Mouse (Mus musculus) Muller cell, postnatal 12 days (primary cell): ENCODE measurements around the gene Nckap5l.

ENCODE experiments used
- DNase-seq: peaks from one replicate; pipeline ENCODE4 v3.0.0-alpha.2; 2015; ENCODE audit errors: inconsistent ontology term

The Nckap5l gene

GRCm38 (mm10) chr15:99431063-99431462 is 26.5 kb downstream of the Nckap5l start:
- DNase-seq = no peak

GRCm38 (mm10) chr15:99430394-99430793 is 27.2 kb downstream of the Nckap5l start:
- DNase-seq = no peak

- DNase-seq = no peak
Measured at GRCm38 (mm10) chr15:99423884-99424283, 33.7 kb downstream of the Nckap5l start.

GRCm38 (mm10) chr15:99423131-99423530 is 34.4 kb downstream of the Nckap5l start:
- no peak for DNase-seq

- no peak for DNase-seq
Measured at GRCm38 (mm10) chr15:99422551-99422950, 35.0 kb downstream of the Nckap5l start.

- no peak for DNase-seq
Measured at GRCm38 (mm10) chr15:99421676-99422075, 35.9 kb downstream of the Nckap5l start.

GRCm38 (mm10) chr15:99421152-99421551 is 36.4 kb downstream of the Nckap5l start:
- DNase-seq = no peak

GRCm38 (mm10) chr15:99420521-99421014 is 37.0 kb downstream of the Nckap5l start:
- peak; percentile 84 for DNase-seq

- DNase-seq = no peak
Measured at GRCm38 (mm10) chr15:99420101-99420500, 37.4 kb downstream of the Nckap5l start.

- DNase-seq = no peak
Measured at GRCm38 (mm10) chr15:99417692-99418271, 39.8 kb downstream of the Nckap5l start.

GRCm38 (mm10) chr15:99416957-99417356 is 40.6 kb downstream of the Nckap5l start:
- DNase-seq = no peak

GRCm38 (mm10) chr15:99416348-99416882 is 41.1 kb downstream of the Nckap5l start:
- DNase-seq = peak; percentile 77

GRCm38 (mm10) chr15:99415793-99416192 is 41.8 kb downstream of the Nckap5l start:
- no peak for DNase-seq

GRCm38 (mm10) chr15:99411747-99412146 is 45.8 kb downstream of the Nckap5l start:
- no peak for DNase-seq

- no peak for DNase-seq
Measured at GRCm38 (mm10) chr15:99408845-99409244, 48.7 kb downstream of the Nckap5l start.

GRCm38 (mm10) chr15:99406986-99407570 is 50.5 kb downstream of the Nckap5l start:
- no peak for DNase-seq

GRCm38 (mm10) chr15:99405150-99405549 is 52.4 kb downstream of the Nckap5l start:
- no peak for DNase-seq

- no peak for DNase-seq
Measured at GRCm38 (mm10) chr15:99403159-99403889, 54.2 kb downstream of the Nckap5l start.

- DNase-seq = no peak
Measured at GRCm38 (mm10) chr15:99400602-99401001, 56.9 kb downstream of the Nckap5l start.

GRCm38 (mm10) chr15:99399503-99400245 is 57.9 kb downstream of the Nckap5l start:
- DNase-seq = no peak

GRCm38 (mm10) chr15:99397622-99398021 is 59.9 kb downstream of the Nckap5l start:
- no peak for DNase-seq

GRCm38 (mm10) chr15:99396875-99397274 is 60.7 kb downstream of the Nckap5l start:
- peak; percentile 60 for DNase-seq
